Mouse (Mus musculus): Measurements from ENCODE around the gene 4930444G20Rik.
"Not testable (repeated sequence)": the region's sequence is repeated elsewhere in the genome, so short reads cannot be mapped to it uniquely, and the experiment has no call there.

DNA sequence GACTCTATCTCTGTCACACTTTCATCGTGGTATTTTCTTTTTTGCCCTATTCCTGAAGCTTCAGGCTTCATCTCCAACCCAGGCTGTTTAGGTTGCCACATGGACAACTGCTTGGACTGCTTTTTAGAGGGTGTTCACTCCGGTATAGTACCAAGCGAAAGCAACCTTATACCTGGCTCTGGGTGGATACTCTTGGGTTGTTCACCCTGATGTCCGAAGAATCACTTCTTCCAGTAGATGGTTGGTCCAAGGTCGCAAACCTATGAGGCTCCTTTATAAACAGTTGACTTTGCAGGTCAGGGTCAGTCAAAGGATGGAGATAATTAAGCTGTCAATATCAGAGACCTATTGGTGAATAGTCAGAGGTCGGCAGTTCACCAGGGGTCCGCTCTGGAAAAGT is at the start of gene 4930444G20Rik:
- not testable (repeated sequence) for TF ChIP-seq CTCF (IDR thresholded peaks at IDR 0.05; ENCODE audit: insufficient read depth, low read length); POLR2A (IDR thresholded peaks at IDR 0.05; ENCODE audit: borderline replicate concordance, extremely low read depth, low read depth, low read length)

All from lung, adult 2 months (tissue).